Mouse (Mus musculus): Measurements from ENCODE around the gene Acp7.

GRCm38 (mm10) chr7:28576271-28576914 is 54.7 kb downstream of the Acp7 start:
- TF ChIP-seq CTCF (IDR thresholded peaks at IDR 0.05; ENCODE audit: low read depth, low read length) (no peak), GATA1 (IDR thresholded peaks at IDR 0.05; ENCODE audit: borderline replicate concordance, low read length) (no peak), TAL1 (conservative IDR thresholded peaks at IDR 0.05; ENCODE audit: low read depth, low read length) (no peak)

All from G1E (cell line).